Mouse (Mus musculus) G1E (cell line): ENCODE results near the gene Selenov.

ENCODE experiments used
- CTCF ChIP-seq: IDR thresholded peaks from 2 replicates; pipeline ENCODE4 v1.5.1; 2012; ENCODE audit warnings: low read depth, low read length, inconsistent platforms, mixed read lengths
- GATA1 ChIP-seq: IDR thresholded peaks from 2 replicates; pipeline ENCODE4 v1.6.1; 2012; ENCODE audit warnings: borderline replicate concordance, low read length, inconsistent platforms, mixed read lengths
- GATA2 ChIP-seq: IDR thresholded peaks from 2 replicates; pipeline ENCODE4 v1.6.1; 2012; ENCODE audit warnings: low read depth, low read length, inconsistent platforms, borderline replicate concordance
- POLR2AphosphoS5 ChIP-seq: IDR thresholded peaks from 2 replicates; pipeline ENCODE4 v1.6.1; 2012; ENCODE audit warnings: low read depth, low read length, inconsistent platforms; ENCODE audit not compliant: insufficient replicate concordance
- TAL1 ChIP-seq: conservative IDR thresholded peaks from 2 replicates; pipeline ENCODE4 v1.6.1; 2012; ENCODE audit warnings: low read depth, low read length, inconsistent platforms, mixed read lengths

- TF ChIP-seq CTCF: no peak
- TF ChIP-seq GATA1: no peak
- TF ChIP-seq TAL1: peak; percentile 52
- TF ChIP-seq POLR2AphosphoS5: no peak
- TF ChIP-seq GATA2: no peak
Observed at GRCm38 (mm10) chr7:28254591-28254990, 36.4 kb downstream of the Selenov start.
